ENCODE assay signal across 28 mouse cellular contexts in the genomic region with DNA sequence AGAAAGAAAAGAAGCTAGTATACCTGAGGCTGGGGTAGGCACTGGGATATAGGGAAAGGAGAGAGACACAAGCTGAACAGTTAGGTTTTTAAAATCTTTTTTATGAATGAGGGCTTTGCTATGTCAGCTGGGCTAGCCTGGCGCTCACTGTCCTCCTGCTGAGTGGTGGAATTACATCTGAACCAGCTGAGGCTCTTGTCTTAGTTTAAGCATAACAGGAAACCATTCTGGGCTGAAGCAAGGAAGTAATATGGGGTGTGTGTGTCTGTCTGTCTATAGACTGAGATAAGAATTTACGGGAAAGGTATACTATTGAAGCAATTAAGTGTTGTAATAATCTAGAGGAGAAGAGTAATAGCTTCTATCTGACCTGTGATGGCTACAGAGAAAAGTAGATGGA. TPM values are rescaled to one million over a fixed set of nuclear protein-coding genes. Genes with fewer than 3 reads are reported as not detected.
"Had no signal": no experiment of that assay in that cellular context is flagged by ENCODE, and none has a peak within 500 bp of the region (broad histone marks: within the 10 kb centered on the region; RNA-seq: fewer than 3 reads in every experiment).

No protein-coding gene starts in this region.

- H3K4me3 ChIP-seq: embryonic facial prominence, embryonic 10.5 days; embryonic facial prominence, embryonic 12.5 days; embryonic facial prominence, embryonic 13.5 days; embryonic facial prominence, embryonic 15.5 days; erythroblast, embryonic 14.5 days; forebrain, embryonic 10.5 days; forebrain, embryonic 12.5 days; forebrain, embryonic 13.5 days; forebrain, embryonic 15.5 days; gastrocnemius, adult 2 months; heart, adult 2 months had no signal

- H3K27me3 ChIP-seq: embryonic facial prominence, embryonic 12.5 days; embryonic facial prominence, embryonic 13.5 days; embryonic facial prominence, embryonic 15.5 days; forebrain, embryonic 12.5 days; forebrain, embryonic 13.5 days; forebrain, embryonic 15.5 days had no signal

- H3K9me3 ChIP-seq: embryonic facial prominence, embryonic 10.5 days; embryonic facial prominence, embryonic 12.5 days; embryonic facial prominence, embryonic 13.5 days; embryonic facial prominence, embryonic 15.5 days; forebrain, embryonic 10.5 days; forebrain, embryonic 12.5 days; forebrain, embryonic 13.5 days; forebrain, embryonic 15.5 days had no signal

- H3K9ac ChIP-seq: embryonic facial prominence, embryonic 12.5 days; embryonic facial prominence, embryonic 13.5 days; embryonic facial prominence, embryonic 15.5 days; forebrain, embryonic 12.5 days; forebrain, embryonic 13.5 days; forebrain, embryonic 15.5 days; forebrain, postnatal 0 days had no signal

- H3K27ac ChIP-seq: embryonic facial prominence, embryonic 10.5 days; embryonic facial prominence, embryonic 12.5 days; embryonic facial prominence, embryonic 13.5 days; embryonic facial prominence, embryonic 15.5 days; forebrain, embryonic 10.5 days; forebrain, embryonic 12.5 days; forebrain, embryonic 13.5 days; forebrain, embryonic 15.5 days; gastrocnemius, adult 2 months; heart, adult 2 months had no signal

- H3K36me3 ChIP-seq: embryonic facial prominence, embryonic 12.5 days; forebrain, embryonic 12.5 days; forebrain, embryonic 15.5 days had no signal

- DNase-seq: cerebellum, adult 9-10 months; cerebellum, adult 9-11 months; cerebellum, postnatal 10 days; cerebellum, postnatal 14 days; cerebellum, postnatal 25 days; cerebellum, postnatal 36 days; embryo, embryonic 11 days; forebrain, postnatal 0 days; gastrocnemius, adult 2 months; gastrocnemius, postnatal 10 days; gastrocnemius, postnatal 14 days; gastrocnemius, postnatal 25 days; gastrocnemius, postnatal 36 days; heart, adult 11 months; heart, adult 18-20 months; heart, adult 2 months had no signal

RNA-seq across cellular contexts. Expression of a gene that starts 58.1 kb away (rescaled TPM):
- total RNA-seq: common myeloid progenitor, adult 5-6 weeks; granulocyte monocyte progenitor cell, adult 5-6 weeks had no signal
- polyA plus RNA-seq: embryonic facial prominence, embryonic 11.5 days; erythroblast, embryonic 14.5 days had no signal
